Mouse (Mus musculus) left cerebral cortex, postnatal 36 days (tissue): ENCODE measurements around the gene Hc. TPM values are rescaled to one million over a fixed set of nuclear protein-coding genes. Genes with fewer than 3 reads are reported as not detected.

ENCODE experiments used
- DNase-seq, 2 experiments: peaks; one replicate each; pipeline ENCODE4 v3.0.0; 2021 to 2022; ENCODE audit warnings: low spot score in 2 of 2, mixed read lengths in 1 of 2
- intact Hi-C: fragments of 180-260 bp; cut with DNase I; formaldehyde crosslinking; loops from one replicate; pipeline ENCODE4 v1.15.1; 2025
- total RNA-seq, 2 experiments: library from RNA; stranded (reverse); gene quantifications; 2 replicates each; pipeline ENCODE4 v1.2.3; 2021

Gene Hc
- total RNA-seq, 2 experiments from 2014 or later, result 0.27 TPM; not detected in 1

GRCm38 (mm10) chr2:34982906-34983698 is 78.1 kb downstream of the Hc start:
- intact Hi-C loops, result no loop called here
- DNase-seq, result no peak

DNA sequence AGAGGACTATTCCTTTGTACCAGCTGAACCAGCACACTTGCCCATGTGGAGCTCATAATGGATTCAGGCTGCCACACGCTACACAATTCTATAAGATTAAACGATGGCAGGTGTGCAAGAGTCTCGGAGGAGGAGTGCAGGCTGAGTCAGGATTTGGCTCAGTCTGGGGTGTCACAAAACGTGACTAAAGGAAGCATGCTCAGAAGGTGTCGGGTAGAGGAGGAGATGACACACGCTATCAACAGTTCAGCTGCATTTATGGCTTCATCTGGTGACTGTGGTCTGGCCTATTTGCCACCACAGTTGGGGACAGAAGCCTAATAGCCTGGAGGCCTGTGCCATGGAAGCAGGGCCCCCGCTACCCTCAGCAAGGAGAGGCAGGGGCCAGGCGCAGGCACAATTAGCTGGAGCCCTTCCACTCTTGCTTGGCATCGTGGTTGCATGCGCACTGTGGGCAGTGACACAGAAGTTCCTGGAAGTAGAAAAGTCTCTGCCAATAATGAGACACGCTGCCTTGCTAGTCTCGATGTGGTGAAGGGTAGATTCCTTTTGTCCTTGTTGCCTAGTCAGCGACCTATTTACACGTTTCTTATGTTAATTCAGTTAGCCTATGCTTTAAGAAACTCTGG is 79.0 kb downstream of the Hc start:
- intact Hi-C loops, result no loop called here
- DNase-seq, result peak; percentile 49 to 56

DNA sequence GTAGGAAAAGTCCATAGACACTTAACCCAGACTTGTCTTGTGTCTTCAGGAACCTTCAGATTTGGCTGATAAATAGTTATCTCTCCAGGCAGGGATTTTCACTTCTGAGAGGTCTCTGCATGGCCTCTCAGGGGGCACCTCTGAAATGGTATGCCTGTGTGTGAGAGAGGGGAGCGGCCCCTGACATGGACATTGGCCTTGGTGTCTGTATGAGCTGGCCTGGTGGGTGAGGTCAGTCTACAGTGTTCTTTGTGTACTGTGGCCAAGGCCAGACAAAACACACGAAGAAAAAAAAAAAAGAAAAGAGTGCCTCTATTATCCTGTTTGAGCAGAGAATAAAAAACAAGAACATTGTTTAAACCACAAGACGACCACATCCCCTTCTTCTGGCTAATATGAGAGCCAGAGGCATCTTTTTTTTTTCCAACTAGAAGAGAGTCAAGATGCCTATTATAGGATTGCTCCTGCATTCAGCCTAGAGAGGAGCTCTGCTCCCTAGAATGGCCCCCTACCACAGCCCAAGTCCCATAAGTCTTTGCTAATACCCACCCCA is 81.7 kb downstream of the Hc start:
- no peak for DNase-seq
- intact Hi-C loops, result no loop called here

DNA sequence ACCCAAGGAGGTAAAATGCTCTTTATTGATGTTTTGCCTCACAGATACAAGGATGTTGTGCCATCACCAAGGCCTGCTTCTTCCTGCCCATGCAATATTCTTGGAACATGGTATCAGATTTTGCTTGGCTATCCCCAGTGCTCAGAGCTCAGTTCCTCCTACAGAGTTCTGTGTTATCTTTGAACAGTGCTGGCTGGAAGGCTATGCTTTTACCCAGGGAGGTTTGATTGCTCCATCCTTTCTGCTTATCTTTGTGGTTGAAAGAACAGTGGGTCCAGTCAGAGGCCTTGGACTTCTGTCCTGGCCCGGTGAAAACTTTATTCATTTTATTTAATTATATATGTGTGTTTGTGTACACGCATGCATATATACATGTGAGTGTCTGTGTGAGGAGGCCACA is 83.0 kb downstream of the Hc start:
- no peak for DNase-seq
- intact Hi-C loops, result no loop called here

- intact Hi-C loops, result no loop called here
Observed at GRCm38 (mm10) chr2:34976945-34977658, 84.1 kb downstream of the Hc start.

GRCm38 (mm10) chr2:34976447-34976846 is 84.8 kb downstream of the Hc start:
- no peak for DNase-seq
- intact Hi-C loops, result no loop called here

More at GRCm38 (mm10) chr2:34976945-34977658, 84.1 kb downstream of the Hc start:
- no peak for DNase-seq

- no peak for DNase-seq
- intact Hi-C loops, result no loop called here
Observed at GRCm38 (mm10) chr2:34973087-34973486, 88.2 kb downstream of the Hc start.

GRCm38 (mm10) chr2:34971080-34971888 is 90.0 kb downstream of the Hc start:
- intact Hi-C loops, result loop anchor here (2.0 kb wide), 1 partner anchor 26 kb away; no protein-coding TSS in a partner anchor
- no peak for DNase-seq

DNA sequence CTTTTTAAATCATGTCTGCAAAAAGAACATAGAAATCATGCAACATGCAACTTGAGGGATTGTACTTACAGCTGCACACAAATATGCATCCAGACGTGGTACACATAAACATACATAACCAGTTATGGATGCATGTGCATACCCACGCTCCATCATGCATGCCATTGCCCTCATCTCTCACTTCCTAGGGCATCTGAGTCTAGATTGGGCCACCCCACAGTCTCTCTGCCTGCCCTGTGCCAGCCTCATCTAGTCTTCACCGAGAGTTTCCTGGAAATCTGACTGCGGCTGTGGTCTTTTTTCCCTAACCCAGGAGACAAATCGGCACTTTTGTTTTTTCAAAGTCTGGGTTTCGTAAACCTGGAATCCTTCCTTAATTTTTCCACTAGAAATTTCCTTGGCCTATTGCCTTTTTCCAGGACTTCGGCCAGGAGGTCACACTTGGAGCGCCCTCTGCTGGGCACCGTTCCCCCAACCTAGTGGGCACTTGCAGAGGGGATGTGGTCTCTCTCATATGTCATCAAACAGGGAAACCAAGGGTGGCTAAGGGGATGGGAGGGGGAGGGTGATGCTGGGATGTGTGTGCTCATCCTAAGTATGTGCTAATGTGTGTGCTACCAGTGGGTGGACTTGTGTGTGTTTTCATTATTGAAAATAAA is 91.0 kb downstream of the Hc start:
- intact Hi-C loops, result loop anchor here (2.0 kb wide), 1 partner anchor 25 kb away; no protein-coding TSS in a partner anchor
- DNase-seq, result no peak

DNA sequence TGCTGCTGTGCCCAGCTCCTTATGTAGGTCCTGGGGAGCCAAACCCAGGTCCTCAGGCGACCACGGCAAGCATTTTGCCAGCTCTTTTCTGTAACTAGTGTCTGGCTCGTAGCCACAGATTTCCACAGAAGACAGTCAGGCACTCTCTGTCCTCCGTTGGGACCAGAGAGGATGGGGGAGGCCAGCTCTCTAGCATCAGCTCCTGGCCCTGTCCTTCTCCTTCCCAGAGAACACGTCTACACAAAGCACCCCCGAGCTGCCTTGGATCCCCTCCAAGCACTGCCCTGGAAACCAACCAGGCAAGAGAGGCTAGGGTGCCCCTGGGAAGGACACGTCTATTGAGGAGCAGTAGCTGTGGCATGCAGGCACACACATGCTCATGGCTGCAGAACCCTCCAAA is 92.1 kb downstream of the Hc start:
- intact Hi-C loops, result no loop called here
- no peak for DNase-seq

- DNase-seq, result no peak
- intact Hi-C loops, result no loop called here
Observed at GRCm38 (mm10) chr2:34966243-34966934, 94.8 kb downstream of the Hc start.

- DNase-seq, result no peak
- intact Hi-C loops, result no loop called here
Observed at GRCm38 (mm10) chr2:34965806-34966205, 95.4 kb downstream of the Hc start.

DNA sequence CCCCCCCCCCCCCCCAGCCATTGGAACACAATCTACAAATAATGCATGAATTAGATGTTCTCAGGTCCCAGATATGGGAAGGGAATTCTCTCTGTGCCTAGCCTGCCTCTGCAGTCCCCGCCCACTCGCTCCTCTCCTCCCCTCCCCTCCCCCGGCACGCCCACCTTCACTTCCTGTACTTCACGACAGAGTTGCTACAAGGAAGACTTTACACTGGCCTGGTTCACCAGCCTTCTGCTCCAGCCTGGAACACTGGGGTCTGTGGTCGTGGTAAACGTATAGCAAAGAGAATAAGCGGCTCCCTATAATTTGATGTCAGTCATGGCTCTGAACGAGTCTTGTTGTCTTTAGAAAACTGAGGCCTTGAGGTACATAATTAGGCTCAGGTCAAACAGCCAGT is 95.9 kb downstream of the Hc start:
- intact Hi-C loops, result no loop called here
- no peak for DNase-seq

DNA sequence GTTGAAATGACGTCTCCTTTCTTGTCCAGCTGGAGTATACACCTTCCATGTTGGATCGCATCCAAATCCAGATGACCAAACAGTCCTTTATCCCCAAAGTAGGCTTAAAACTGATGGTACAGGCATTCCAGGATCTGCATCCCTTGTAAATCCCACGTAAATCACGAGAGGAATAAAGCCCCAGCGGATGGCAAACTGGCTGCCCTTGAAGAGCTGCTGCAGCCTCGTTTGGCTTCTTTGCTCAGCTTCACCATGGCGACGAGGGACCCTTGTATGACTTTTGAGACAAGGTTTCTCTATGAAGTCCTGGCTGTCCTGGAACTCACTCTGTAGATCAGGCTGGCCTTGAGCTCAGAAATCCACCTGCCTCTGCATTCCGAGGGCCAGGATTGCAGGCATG is 96.6 kb downstream of the Hc start:
- intact Hi-C loops, result no loop called here
- no peak for DNase-seq

DNA sequence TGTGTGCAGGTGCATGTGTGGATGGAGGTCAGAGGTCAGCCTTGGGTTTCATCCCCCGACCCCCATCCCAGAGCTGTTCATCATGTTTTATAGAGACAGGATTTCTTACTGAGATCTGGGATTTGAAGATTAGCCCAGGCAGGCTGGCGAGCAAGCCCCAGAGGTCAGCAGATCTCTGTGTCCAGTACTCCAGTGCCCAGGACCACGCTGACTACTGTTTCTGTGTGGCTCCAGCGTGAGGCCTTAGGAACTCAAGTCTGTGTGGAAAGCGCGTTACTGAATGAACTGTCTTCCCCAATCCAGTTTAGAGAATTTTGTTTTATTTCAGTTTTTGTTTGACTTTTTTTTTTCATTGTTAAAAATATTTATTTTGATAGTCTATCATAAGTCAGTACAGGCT is 97.0 kb downstream of the Hc start:
- no peak for DNase-seq
- intact Hi-C loops, result no loop called here

DNA sequence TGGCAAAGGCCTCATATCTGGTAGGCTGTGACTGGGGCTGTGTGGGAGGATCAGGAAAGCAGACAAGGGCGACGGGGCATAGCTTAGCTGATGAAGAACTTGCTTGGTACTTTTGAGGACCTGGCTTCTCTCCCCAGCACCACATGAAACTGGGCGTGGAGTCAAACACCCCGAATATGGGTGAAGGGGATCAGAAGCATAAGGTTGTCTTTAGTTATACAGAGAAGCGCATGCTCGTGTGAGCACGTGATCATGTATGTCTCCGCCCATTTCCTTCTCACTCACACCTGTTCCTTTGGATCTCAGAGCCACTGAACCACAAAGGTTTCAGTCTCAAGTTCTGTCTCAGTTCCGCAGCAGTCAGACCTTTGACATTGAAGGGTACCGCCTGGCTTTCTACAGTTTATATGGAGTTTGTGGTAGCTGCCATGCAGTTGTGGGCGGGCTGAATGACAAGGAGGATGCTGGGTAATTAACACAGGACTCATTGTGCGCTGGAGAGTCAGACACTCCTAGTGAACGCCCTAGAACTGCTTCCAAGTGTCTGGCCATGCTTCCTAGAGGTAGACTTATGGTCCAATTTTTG is 97.8 kb downstream of the Hc start:
- intact Hi-C loops, result no loop called here
- DNase-seq, result no peak

- DNase-seq, result no peak
- intact Hi-C loops, result no loop called here
Observed at GRCm38 (mm10) chr2:34962893-34963292, 98.3 kb downstream of the Hc start.

- no peak for DNase-seq
- intact Hi-C loops, result no loop called here
Observed at GRCm38 (mm10) chr2:34962211-34962610, 99.0 kb downstream of the Hc start.
